Mouse (Mus musculus): ENCODE data around the gene Tmem167b.
"Not testable (repeated sequence)": the region's sequence is repeated elsewhere in the genome, so short reads cannot be mapped to it uniquely, and the experiment has no call there.

The Tmem167b gene

DNA sequence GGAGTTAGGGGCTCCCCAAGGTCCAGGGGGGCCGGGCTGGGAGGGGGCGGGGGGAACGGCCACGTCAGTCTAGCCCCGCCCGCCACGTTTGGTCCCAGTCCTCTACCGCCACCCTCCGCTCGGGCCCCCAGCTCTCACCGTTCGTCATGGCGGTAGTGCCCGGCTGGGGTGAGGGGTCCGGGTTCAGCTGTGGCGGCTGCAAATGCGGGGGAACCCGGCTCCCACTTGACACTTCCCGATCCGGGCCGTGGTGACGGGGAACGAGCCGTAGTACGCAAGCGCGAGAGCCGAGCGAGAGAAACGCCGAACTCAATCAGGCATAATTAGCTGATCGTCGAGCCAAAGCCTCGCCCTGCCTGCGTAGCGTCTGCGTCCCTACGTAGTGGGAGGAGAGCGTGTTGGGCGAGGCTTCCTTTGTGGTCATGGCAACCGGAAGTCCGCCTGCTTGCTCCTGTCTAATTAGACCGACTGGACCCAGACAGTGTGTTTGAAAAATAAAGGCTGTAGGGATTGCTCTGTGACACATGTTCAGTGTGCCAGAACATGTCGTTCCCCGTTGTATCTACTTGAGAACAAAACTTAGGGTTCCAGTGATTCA lies at the start of gene Tmem167b:
TSS of gene Tmem167b (minus strand) at position 334 of the 598 bp plus-strand sequence.
- DNase-seq, result peak; percentile 97

GRCm38 (mm10) chr3:108608906-108609305 lies 46.6 kb upstream of the Tmem167b start:
- DNase-seq, result no peak

DNA sequence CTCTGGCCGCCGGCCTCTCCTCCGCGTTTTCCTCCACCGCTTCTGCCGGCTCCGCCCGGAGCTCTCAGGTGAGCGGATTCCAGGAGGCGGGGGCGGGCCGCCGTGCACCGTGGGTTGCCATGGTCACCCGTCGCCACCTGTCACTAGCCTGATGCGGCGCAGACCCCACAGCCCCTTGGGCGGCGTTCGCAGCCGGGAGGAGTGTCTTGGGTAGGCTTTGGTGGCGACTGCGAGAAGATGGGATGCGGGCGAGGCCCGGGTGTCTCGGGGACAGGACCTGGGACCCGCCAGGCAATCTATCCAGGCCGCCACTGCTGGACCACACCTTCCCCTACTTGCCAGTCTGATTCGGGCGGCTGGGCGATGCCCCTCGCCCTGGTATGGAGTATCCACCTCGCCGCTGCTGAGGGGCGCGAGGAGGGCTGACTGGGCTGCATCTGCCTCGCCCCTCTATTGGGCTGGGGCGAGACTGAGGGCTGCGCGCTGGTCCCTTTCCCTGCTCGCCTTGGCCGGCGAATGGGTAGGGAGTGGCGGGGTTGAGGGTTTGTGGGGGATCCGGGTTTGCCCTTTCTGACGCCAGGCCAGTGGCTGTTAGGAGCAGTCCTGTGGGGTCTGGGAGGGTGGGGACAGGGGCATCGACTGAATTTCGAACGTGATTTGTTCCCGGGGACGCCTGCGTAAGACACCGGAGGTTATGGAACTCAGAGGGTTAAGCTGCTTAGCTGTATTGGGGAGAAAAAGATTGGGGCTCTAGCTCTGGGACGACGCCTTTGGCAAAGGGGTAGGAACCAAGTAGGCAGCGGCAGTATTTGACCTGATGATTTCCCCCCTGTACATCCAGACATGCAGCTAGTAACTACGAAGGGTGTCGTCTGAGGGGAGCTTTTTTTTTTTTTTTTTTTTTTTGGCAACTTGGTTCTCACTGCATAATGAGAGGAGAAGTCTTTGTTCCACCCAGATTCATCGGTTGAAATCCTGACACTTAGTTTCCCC lies 29.6 kb upstream of the Tmem167b start:
- DNase-seq, result no peak

- DNase-seq, result peak; percentile 93
These were observed 28.7 kb upstream of the Tmem167b start, which contains the start of gene Wdr47 for GRCm38 (mm10) chr3:108590786-108591529. TSS of gene Wdr47 (plus strand) at chr3:108591279.

DNA sequence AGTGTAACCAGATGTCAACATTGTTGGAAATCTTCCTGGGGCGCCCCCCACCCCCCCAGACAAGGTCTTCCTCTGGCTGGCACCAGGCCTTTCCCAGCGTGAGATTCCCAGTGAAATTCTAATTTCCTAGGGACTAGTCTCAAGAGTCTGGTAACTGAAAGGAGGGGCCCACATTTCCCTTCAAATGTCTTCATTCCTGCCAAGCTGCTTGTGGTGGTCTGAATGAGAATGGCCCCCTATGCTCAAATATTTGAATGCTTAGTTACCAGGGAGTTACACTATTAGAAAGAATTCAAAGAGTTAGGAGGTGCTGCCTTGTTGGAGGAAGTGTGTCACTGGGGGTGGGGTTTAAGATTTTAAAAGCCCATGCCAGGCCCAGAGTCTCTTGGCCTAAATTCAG lies 26.2 kb upstream of the Tmem167b start:
- DNase-seq, result no peak

DNA sequence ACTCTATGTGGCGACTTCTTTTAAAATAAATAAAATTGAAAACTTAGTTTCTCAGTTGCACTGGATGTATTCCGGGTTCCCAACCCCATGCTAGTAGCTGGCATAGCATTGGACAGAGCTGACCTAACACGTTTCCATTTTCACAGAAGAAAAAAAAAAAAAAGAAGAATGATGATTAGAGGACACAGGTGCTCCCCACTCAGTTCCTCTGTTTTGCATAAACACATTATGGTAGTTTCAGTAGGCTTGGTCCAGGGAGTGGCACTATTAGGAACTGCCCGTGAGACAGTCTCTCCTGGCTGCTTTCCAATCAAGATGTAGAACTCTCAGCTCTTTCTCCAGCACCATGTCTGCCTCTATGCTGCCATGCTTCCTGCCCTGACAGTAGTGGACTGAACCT lies 22.3 kb upstream of the Tmem167b start:
- no peak for DNase-seq

DNA sequence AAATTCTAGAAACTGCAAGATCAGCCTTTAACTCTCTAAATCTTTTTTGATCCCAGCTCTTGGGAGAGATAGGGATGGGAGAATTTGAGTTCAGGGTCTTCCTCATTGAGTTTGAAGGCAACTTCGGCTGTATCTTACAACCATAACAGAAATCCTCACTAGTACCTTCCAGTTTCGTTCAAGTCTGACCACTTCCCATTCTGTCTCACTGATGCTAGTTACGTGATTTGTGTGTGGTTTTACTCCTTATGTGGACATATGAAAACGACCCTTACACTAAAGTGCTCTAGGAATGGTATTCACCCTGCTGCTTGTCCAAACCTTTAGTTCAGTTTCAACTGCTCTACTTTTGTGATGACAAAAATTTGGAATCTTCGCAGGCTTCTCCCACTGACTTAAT lies 11.8 kb upstream of the Tmem167b start:
- no peak for DNase-seq

GRCm38 (mm10) chr3:108572309-108573010 lies 10.2 kb upstream of the Tmem167b start:
- no peak for DNase-seq

GRCm38 (mm10) chr3:108571443-108572294 lies 9.4 kb upstream of the Tmem167b start, which contains the start of gene Taf13:
TSS of gene Taf13 (plus strand) at chr3:108571698.
- DNase-seq, result peak; percentile 97

- DNase-seq, result no peak
These were observed 8.5 kb upstream of the Tmem167b start for GRCm38 (mm10) chr3:108570813-108571212.

GRCm38 (mm10) chr3:108569636-108570035 lies 7.4 kb upstream of the Tmem167b start:
- not testable (repeated sequence) for DNase-seq

- DNase-seq, result no peak
These were observed 6.0 kb upstream of the Tmem167b start for GRCm38 (mm10) chr3:108567990-108568877.

GRCm38 (mm10) chr3:108563309-108563708 lies 1.0 kb upstream of the Tmem167b start:
- DNase-seq, result peak; percentile 85

DNA sequence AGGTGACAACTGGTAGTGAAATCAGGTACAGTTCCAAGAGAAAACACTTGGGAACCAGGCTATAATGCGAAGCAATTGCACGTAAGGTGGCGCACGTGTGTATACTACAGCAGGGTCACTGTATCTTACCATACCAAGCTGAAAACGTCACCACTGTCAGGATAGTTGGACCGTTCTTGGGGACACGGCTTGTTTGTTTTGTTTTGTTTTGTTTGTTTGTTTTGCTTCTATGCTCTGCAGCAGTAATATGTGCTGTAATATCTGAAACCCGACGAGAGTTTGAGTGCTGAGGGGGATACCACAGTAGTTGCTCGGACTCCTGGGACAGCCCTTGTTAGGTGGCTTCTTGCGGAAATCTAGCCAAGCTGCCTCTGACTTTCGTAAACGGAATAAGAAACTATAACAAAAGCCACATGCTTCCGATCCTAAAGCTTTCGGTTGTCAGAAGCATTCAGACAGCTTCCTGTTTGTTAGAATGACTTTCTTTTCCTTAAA lies 558 bp upstream of the Tmem167b start:
- no peak for DNase-seq

DNA sequence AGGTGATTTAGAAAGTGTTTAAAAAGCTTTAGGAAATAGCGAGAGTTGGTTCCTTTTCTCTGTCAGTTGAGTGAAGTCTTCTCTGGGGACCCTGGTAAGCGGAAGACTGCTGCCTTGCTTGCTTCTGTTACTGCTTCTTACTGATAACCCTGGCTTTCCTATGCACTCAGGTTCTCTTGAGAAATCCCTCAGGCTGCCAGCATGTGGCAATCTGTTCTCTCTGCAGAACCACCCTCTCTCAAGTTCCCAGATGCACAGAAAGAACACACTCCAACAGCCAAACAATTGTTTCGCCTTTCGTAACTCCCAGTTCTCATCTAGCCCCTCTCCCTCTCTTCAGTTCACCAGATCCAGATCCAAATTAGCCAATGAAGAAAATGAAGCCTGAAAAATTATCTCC lies 4.4 kb downstream of the Tmem167b start:
- no peak for DNase-seq

GRCm38 (mm10) chr3:108554587-108555312 lies 7.5 kb downstream of the Tmem167b start:
- DNase-seq, result peak; percentile 96

DNA sequence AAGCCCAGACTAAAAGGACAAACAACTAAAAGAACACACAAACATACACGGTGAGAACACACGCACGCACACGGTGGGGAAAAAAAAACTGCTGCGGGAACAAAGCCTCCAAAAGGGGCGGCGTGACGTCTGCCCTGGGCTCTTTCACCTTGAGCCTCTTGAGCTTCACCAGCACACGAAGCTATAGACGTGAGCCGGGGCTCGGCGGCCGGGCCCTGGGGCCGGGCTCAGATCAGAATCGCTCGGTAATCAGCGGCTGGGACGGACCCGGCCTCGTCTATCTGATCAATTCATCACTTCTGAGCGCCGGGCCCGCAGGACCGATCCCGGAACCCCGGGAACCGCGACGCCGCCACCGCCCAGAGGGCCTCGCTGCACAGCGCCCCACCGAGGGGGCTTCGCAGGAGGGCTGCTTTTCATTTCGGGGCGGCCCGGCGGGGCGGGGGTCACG lies 8.1 kb downstream of the Tmem167b start:
- no peak for DNase-seq

DNA sequence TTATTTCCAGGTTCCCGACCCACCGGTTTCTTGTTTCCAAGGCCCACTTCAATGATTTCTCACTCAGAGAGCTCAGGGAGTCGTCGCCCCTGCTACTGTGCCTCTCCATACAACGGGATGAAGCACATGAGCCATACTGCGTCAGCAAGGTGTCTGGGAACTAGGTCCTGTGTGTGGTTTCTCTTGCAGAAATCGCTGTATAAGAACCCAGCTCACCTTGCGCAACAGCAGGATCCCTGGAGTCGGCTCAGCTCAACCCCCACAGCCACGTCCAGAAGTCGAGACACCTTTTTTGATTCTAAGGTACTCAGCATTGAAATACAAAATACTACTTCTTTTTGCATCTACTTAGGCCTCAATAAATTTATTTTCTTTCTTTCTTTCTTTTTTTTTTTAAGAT lies 20.0 kb downstream of the Tmem167b start:
- no peak for DNase-seq

- peak; percentile 87 for DNase-seq
These were observed 25.0 kb downstream of the Tmem167b start for GRCm38 (mm10) chr3:108537303-108537702.
